Mouse (Mus musculus) layer of hippocampus, postnatal 36 days (tissue): ENCODE measurements around the gene Slc23a3. TPM values are rescaled to one million over a fixed set of nuclear protein-coding genes. Genes with fewer than 3 reads are reported as not detected.

Experiments
- DNase-seq, 2 experiments: peaks; one replicate each; pipeline ENCODE4 v3.0.0; 2022
- total RNA-seq, 2 experiments: library from RNA; stranded (reverse); gene quantifications; 2 replicates each; pipeline ENCODE4 v1.2.3; 2021

Gene Slc23a3
- total RNA-seq, 2 experiments from 2014 or later, result 0.23 to 0.27 TPM

DNA sequence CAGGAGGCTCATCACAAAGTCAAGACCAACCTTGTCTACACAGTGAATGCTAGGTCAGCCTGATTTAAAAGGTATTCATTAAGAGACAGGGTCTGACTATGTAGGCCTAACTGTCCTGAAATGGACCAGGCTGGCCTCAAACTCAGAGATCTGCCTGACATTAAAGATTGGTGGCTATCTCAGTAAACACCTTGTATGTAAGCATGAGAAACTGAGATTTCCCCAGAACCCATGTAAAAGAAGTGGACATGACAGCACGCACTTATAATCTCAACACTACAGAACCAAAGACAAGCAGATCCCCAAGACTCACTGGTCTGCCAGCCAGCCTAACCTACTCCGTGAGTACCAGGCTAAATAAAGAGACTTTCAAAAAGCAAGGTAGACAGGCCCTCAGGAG, 4.8 kb upstream of the Slc23a3 start:
- no peak for DNase-seq

DNA sequence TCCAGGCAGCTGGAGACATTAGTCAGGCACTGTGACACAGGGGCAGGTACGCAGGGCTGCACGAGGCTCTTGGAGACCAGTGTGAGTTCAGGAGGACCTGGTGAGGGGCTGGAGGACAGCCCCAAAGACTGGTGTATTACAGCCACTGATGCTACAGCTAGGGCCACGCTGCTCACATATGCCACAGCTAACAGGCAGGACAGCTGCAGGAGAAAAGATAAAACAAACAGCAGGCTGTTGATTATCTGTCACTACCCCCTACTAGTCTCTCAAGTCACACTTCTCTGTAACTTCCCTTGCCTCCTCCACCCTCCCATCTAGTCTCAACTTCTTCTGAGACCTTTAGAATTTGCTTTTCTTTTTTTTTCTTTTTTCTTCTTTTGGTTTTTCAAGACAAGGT, 3.0 kb upstream of the Slc23a3 start:
- no peak for DNase-seq

DNA sequence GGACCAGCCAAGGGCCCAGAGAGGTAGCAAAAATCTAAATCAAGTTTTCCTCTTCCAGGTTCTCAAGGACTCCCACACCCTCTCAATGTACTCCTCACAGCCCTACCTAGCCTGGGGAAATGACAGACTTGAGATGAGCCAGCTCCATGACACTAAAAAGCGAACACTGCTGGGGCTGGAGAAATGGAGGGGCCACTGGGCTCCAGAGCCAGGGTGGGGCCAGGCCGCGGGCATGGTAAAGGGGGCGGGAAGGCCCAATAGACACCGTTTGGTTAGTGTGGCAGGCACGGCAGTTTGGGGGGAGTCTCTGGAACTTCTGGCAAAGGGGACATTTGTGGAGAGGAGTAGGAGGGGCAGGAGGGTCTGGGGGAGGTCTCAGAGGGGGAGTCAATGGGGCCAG, 2.6 kb upstream of the Slc23a3 start:
- DNase-seq, result no peak

DNA sequence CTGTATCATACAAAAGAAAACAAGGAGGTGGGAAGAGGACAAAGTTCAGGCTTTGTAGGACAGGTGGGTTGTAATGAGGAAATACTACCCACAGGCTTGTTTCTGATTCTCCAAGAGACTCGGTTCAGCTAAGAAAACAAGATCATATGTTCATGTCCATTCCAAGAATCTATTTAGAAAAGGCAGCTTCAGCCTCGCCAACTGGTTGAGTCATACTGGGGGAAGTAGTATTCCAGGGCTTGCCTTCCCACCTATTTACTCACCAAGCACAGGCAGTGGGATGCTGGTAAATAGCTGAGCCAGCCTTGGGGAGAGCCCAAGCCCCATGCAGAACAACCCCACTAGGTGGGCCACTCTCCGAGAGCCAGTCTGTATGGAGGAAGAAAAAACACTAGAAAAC, 5.0 kb downstream of the Slc23a3 start:
- no peak for DNase-seq

DNA sequence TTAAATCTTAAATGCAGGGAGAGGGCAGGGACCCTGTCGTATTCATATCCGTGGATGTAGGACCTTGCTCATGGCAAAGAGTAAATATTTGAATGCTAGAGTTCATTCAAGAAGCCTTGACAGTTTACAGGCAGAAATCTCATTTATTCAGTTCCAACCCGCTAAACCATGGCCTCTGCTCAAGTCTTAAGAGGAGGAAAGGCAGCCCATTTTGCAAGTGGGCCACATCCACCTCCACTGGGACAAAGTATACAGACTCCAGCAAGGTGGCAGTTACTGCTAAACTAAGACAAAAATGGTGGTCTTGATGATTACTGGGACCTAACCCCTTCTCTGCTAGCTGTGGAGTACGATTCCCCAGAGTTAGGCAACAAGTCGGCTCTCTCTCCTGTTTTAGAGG, 8.3 kb downstream of the Slc23a3 start:
- no peak for DNase-seq

DNA sequence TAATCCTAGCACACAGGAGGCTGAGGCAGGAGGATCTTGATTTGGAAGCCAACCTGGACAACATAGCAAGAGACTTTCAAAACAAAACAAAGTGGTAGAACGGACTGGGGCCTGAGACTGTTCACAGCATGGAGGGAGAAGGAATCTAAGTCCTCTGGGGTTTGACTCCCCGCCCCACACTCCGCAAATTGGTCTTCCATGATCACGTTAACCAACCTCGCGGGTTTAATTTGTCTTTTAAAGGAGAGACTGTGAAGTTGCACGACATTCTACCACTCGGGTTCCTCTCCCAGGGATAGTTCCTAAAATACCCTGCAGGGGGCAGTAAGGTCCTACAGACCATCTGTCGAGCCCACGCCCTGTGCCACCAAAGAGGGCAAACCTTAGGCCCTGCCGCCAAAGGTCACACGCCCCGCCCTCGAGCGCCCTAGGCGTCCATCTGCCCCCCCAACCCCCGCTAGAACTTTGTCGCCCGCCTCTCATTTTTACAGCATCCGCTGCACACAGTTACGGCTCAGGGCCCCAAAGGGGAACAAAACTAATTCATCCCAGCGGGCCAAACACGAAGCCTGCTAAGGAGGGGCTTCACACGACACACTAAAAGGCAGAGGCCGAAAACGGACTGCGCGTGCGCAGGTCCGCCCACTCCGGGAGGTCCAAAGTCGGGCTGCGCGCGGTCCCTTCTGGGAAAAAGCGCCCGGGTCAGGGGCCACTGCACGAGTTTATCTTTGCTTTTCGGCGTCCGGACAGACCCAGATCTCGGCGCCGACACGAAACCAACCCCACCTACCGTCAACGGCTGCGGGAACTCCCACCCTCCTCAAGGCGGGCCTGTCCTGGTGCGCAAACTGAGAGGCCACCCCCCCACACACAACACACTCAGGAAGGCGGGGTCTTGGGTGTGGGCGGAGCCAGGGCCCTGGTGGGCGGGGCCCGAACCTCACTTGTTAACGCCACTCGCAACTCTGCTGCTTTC, 9.1 kb downstream of the Slc23a3 start, which contains the start of gene Nhej1:
Nhej1 (minus strand) TSS at position 855 of the 976 bp plus-strand sequence.
- DNase-seq, result peak; percentile 88

DNA sequence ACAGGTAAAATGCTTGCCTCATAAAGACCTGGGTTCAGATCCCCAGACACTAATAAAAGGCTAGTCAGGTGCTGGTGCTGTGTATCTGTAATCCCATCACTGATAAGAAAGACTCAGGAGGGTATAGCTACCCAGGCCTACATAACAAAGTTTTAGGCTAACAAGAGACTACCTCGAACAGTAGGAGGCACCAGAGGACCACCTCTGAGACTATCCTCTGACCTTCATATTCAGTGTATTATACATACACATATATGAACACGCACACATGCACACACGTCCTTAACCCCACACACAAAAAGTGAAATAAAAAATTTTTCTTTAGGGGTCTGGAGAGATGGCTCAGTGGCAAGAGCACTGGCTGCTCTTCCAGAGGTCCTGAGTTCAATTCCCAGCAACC, 11.5 kb downstream of the Slc23a3 start:
- no peak for DNase-seq

Other genes with a start within 250 kb of the Slc23a3 start
- gene Fev, start 248.5 kb downstream of the Slc23a3 start, total RNA-seq, result not detected
- not detected for gene Cryba2, start 240.7 kb downstream of the Slc23a3 start, total RNA-seq
- gene Cfap65, start 198.3 kb downstream of the Slc23a3 start, total RNA-seq, result 1 to 10 TPM; 1.5 to 1.8 TPM
- gene Ihh, start 182.2 kb downstream of the Slc23a3 start, total RNA-seq, result under 1 TPM; 0.30 to 0.32 TPM
- 1 to 10 TPM; 2.1 to 2.7 TPM for gene Nhej1, start 8.7 kb downstream of the Slc23a3 start, total RNA-seq
- gene Cnppd1, start 8.8 kb upstream of the Slc23a3 start, total RNA-seq, result 10 to 100 TPM; 26.9 to 33.0 TPM
- gene Retreg2, start 8.9 kb upstream of the Slc23a3 start, total RNA-seq, result 100 to 1,000 TPM; 177 to 178 TPM
- gene Zfand2b, start 34.8 kb upstream of the Slc23a3 start, total RNA-seq, result 10 to 100 TPM; 31.2 to 36.2 TPM
- gene Abcb6, start 46.5 kb upstream of the Slc23a3 start, total RNA-seq, result 10 to 100 TPM; 26.1 to 27.2 TPM
- 10 to 100 TPM; 25.4 to 28.1 TPM for gene Ankzf1, start 58.3 kb upstream of the Slc23a3 start, total RNA-seq
- 100 to 1,000 TPM; 113 to 114 TPM for gene Atg9a, start 58.3 kb upstream of the Slc23a3 start, total RNA-seq
- 10 to 100 TPM; 13.0 to 19.1 TPM for gene Glb1l, start 76.9 kb upstream of the Slc23a3 start, total RNA-seq
- gene Stk16, start 76.9 kb upstream of the Slc23a3 start, total RNA-seq, result 10 to 100 TPM; 88.0 to 89.0 TPM
- 100 to 1,000 TPM; 517 to 555 TPM for gene Tuba4a, start 86.0 kb upstream of the Slc23a3 start, total RNA-seq
- not detected for gene A630095N17Rik, start 98.2 kb upstream of the Slc23a3 start, total RNA-seq
- gene Dnajb2, start 102.5 kb upstream of the Slc23a3 start, total RNA-seq, result 10 to 100 TPM; 74.3 to 75.8 TPM
- gene Ptprn, start 130.6 kb upstream of the Slc23a3 start, total RNA-seq, result 100 to 1,000 TPM; 372 to 375 TPM
- gene Resp18, start 144.5 kb upstream of the Slc23a3 start, total RNA-seq, result 100 to 1,000 TPM in 1 of 2 experiments, 10 to 100 TPM in 1; 81.7 to 106 TPM
- 10 to 100 TPM; 39.4 to 46.7 TPM for gene Dnpep, start 184.1 kb upstream of the Slc23a3 start, total RNA-seq
- 1 to 10 TPM in 1 of 2 experiments, under 1 TPM in 1; 0.72 to 1.1 TPM for gene Des, start 226.4 kb upstream of the Slc23a3 start, total RNA-seq
- 100 to 1,000 TPM; 166 to 180 TPM for gene Speg, start 241.4 kb upstream of the Slc23a3 start, total RNA-seq